Mouse (Mus musculus) kidney, postnatal 4 days (tissue): Measurements from ENCODE around the gene Slc6a5.

Experiments used
- DNase-seq, 2 experiments: peaks; one replicate each; pipeline ENCODE4 v3.0.0; 2021; ENCODE audit warnings: mixed read lengths in 2 of 2

Slc6a5 gene

DNA sequence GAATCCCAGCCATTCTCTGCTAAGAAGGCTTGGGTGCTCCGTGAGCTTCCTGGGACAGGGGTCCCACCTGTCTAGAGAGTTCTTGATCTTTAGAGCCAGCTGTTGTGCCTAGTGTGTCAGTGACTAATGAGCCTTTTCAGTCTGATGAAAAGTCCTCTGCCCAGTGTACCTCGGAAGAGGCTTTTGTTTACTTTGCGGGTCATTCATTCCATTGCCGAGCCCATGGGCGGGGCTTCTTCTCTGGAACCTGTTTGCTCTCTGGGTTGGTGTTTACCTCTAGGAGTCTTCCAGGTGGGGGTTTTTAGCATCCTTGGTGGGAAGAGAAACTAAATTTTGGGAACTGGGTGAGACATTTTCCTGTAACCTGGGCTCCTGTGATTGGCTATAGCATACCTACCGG, 74.8 kb downstream of the Slc6a5 start:
- DNase-seq: peak in 1 of 2 experiments; percentile 14

DNA sequence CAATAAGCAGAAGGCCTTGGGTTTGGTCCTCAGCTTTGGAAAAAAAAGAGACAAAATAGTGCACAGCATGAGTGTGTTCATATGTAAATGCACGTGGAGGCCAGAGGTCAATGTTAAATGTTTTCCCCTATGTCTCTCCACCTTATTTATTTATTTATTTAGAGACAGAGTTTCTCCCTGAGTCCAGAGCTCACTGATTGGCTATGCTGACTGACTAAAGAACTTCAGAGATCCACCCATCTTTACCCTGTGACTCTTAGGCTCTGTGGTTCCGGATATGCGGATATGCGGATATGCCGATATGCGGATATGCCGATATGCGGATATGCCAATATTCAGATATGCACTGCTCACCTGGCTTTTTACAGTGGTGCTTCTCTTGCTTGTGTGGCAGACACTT, 76.0 kb downstream of the Slc6a5 start:
- DNase-seq: no peak

DNA sequence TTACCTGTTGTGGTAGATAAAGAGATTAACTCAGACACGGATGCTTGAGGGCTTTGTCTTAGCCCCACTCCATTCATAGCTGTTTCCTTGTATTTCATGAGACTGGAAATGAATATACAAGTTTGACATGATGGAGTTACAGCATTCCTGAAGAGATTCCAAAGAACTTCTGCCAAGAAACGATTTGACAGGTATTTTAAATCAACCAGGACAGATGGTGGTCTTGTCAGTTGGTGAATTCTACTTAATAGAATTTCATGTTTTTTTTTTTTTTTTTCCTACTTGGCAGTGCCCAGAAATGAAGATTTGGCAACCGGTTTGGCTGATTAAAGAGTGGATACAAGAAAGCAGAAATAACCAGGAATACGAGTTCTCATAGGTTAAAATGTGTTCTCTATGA, 89.4 kb downstream of the Slc6a5 start:
- DNase-seq: no peak

DNA sequence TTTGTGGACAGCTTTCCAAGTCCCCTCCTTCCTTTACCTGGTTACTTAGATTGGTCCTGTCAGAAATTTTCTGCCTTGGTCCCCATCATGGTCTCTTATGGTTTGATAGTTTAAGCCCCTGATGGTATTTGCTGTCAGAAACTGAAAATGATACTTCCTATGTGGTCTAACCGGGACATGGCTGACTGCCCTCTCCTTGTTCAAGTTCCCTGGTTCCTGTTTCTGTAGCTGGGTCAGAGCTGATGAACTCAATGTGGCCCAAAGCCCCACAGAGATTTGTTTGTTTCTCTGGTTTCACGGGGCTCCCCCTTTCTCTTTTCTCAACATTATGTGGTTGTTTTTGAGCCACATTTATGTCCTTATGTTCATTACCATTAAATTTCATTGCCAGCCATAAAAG, 95.3 kb downstream of the Slc6a5 start:
- DNase-seq: no peak
